Mouse (Mus musculus) kidney, embryonic 15.5 days (tissue): ENCODE data around the gene Pcp4l1. TPM values are rescaled to one million over a fixed set of nuclear protein-coding genes. Genes with fewer than 3 reads are reported as not detected.
A peak's percentile ranks its signal among the peaks of the same experiment; 100 is the strongest.
"Not testable (repeated sequence)": the region's sequence is repeated elsewhere in the genome, so short reads cannot be mapped to it uniquely, and the experiment has no call there.

ENCODE experiments used
- ATAC-seq: fragments of 200-750 bp; cut with Nextera tagmentation; replicated peaks from 2 replicates; pipeline ENCODE4 v1.8.0; 2017; ENCODE audit warnings: moderate TSS enrichment; ENCODE audit not compliant: low FRiP score
- H3K27ac ChIP-seq: fragments of 300-500 bp; sonication (generic); 2 replicates; pipeline ENCODE4 v1.5.1; 2015; ENCODE audit warnings: mild to moderate bottlenecking, inconsistent platforms
- H3K27me3 ChIP-seq: fragments of 300-500 bp; sonication (generic); 2 replicates; pipeline ENCODE4 v1.6.1; 2015; ENCODE audit warnings: inconsistent platforms
- H3K36me3 ChIP-seq: fragments of 300-500 bp; sonication (generic); 2 replicates; pipeline ENCODE4 v1.6.1; 2015; ENCODE audit warnings: inconsistent platforms
- H3K4me1 ChIP-seq: fragments of 300-500 bp; sonication (generic); 2 replicates; pipeline ENCODE4 v1.6.1; 2015; ENCODE audit warnings: inconsistent platforms
- H3K4me2 ChIP-seq: fragments of 300-500 bp; sonication (generic); 2 replicates; pipeline ENCODE4 v1.6.1; 2015; ENCODE audit warnings: moderate library complexity, mild to moderate bottlenecking, inconsistent platforms
- H3K4me3 ChIP-seq: fragments of 300-500 bp; sonication (generic); replicated peaks from 2 replicates; pipeline ENCODE4 v1.5.1; 2015; ENCODE audit warnings: mild to moderate bottlenecking, inconsistent platforms
- H3K9ac ChIP-seq: fragments of 300-500 bp; sonication (generic); 2 replicates; pipeline ENCODE4 v1.6.1; 2015; ENCODE audit warnings: mild to moderate bottlenecking, inconsistent platforms
- H3K9me3 ChIP-seq: fragments of 300-500 bp; sonication (generic); replicated peaks from 2 replicates; pipeline ENCODE4 v1.6.1; 2016; ENCODE audit warnings: inconsistent platforms
- WGBS: fragments of 180-500 bp; shearing (Covaris S2); methylation state at CpG from one replicate; pipeline ENCODE4 v1.1.7; 2015; ENCODE audit warnings: mixed read lengths; 5-methylcytosine and 5-hydroxymethylcytosine counted together
- polyA plus RNA-seq: library from polyadenylated mRNA; unstranded; fragments of >200 nt; fragmentation: Nextera tagmentation; extraction: Ambion mirVana; gene quantifications from 2 replicates; pipeline ENCODE4 v1.2.1, GENCODE M21; 2015

The Pcp4l1 gene
- polyA plus RNA-seq, result 2.8 and 4.0 TPM in 2 replicates

- WGBS, result 0% methylated on average over 33 of the region's 33 CpGs
These were observed at the start of gene Pcp4l1 for GRCm38 (mm10) chr1:171195887-171196397. Pcp4l1 (minus strand) TSS chr1:171196268.

DNA sequence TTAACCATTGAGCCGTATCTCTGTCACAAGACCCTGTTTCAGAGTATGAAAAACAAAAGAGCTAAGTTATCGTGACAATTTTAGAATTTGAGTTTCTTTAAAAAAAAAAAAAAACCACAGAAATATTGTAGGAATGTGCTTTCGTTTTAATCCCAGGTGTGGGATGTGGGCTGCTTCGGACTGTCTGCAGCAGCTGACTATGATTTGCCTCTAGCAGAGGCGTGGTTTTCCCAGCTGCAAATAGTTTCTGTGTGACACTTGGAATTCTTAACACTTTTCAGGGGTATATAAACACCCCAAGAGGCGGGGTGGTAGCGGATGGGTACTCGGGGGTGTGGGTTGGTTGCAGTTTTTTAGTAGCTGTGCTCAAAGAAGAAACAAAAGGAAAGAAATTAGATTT lies 49.3 kb upstream of the Pcp4l1 start:
- Histone ChIP-seq H3K36me3 (peaks cover 52% of the 10 kb centered on the region), H3K4me1 (peaks cover 53% of the 10 kb centered on the region), H3K9ac (no peak overlapping the region), H3K9me3 (no peaks in the 10 kb centered on the region), H3K27me3 (no peaks in the 10 kb centered on the region), H3K4me3 (0 out of 2 replicates have a peak overlapping the region, but pooled peaks have one; percentile 69), H3K27ac (no peak overlapping the region), H3K4me2 (peak overlapping the region; percentile 80; the same call in 1 of the 2 replicates)
- WGBS, result 91% methylated on average over 8 of the region's 8 CpGs
- ATAC-seq, result no peak

More at GRCm38 (mm10) chr1:171195887-171196397, at the start of gene Pcp4l1:
- H3K27me3 ChIP-seq, result peaks cover 74% of the 10 kb centered on the region
- H3K27ac ChIP-seq, result no peak within 1 kb of the TSS
- H3K9ac ChIP-seq, result peak within 1 kb of the TSS; percentile 42
- H3K9me3 ChIP-seq, result no peaks in the 10 kb centered on the region
- peak within 1 kb of the TSS; percentile 53 for H3K4me3 ChIP-seq
- peak; percentile 84 for ATAC-seq
- H3K4me1 ChIP-seq, result peaks cover 30% of the 10 kb centered on the region
- no peaks in the 10 kb centered on the region for H3K36me3 ChIP-seq
- peak within 1 kb of the TSS; percentile 96 for H3K4me2 ChIP-seq

- 84% methylated on average over 12 of the region's 12 CpGs for WGBS
- not testable (repeated sequence) for H3K27ac ChIP-seq
These were observed 45.9 kb upstream of the Pcp4l1 start for GRCm38 (mm10) chr1:171241952-171242351.

GRCm38 (mm10) chr1:171240911-171241310 lies 44.8 kb upstream of the Pcp4l1 start:
- Histone ChIP-seq H3K36me3 (peaks cover 96% of the 10 kb centered on the region), H3K4me1 (peaks cover 21% of the 10 kb centered on the region), H3K4me2 (no peak overlapping the region), H3K27ac (no peak overlapping the region), H3K9me3 (no peaks in the 10 kb centered on the region), H3K9ac (0 out of 2 replicates have a peak overlapping the region, but pooled peaks have one; percentile 2), H3K27me3 (no peaks in the 10 kb centered on the region), H3K4me3 (no peak overlapping the region)
- no peak for ATAC-seq
- 82% methylated on average over 10 of the region's 10 CpGs for WGBS

More at GRCm38 (mm10) chr1:171241952-171242351, 45.9 kb upstream of the Pcp4l1 start:
- not testable (repeated sequence) for ATAC-seq, H3K9ac ChIP-seq, H3K4me2 ChIP-seq, H3K9me3 ChIP-seq, H3K27me3 ChIP-seq, H3K4me3 ChIP-seq
- peaks cover 86% of the 10 kb centered on the region for H3K36me3 ChIP-seq
- peaks cover 27% of the 10 kb centered on the region for H3K4me1 ChIP-seq

- ATAC-seq, result 0 out of 2 replicates have a peak, but pooled peaks have one; percentile 34
- no peak overlapping the region for H3K4me2 ChIP-seq
- H3K4me3 ChIP-seq, result no peak overlapping the region
- H3K4me1 ChIP-seq, result peaks cover 15% of the 10 kb centered on the region; the same call in 1 of the 2 replicates
- no peaks in the 10 kb centered on the region for H3K9me3 ChIP-seq
- no peak overlapping the region for H3K9ac ChIP-seq
- H3K36me3 ChIP-seq, result peaks cover 98% of the 10 kb centered on the region
- 59% methylated on average over 15 of the region's 15 CpGs for WGBS
- no peaks in the 10 kb centered on the region for H3K27me3 ChIP-seq
- 0 out of 2 replicates have a peak overlapping the region, but pooled peaks have one; percentile 24 for H3K27ac ChIP-seq
These were observed 44.1 kb upstream of the Pcp4l1 start for GRCm38 (mm10) chr1:171239992-171240744.

- Histone ChIP-seq H3K27me3 (no peaks in the 10 kb centered on the region), H3K4me1 (peaks cover 15% of the 10 kb centered on the region; the same call in 1 of the 2 replicates), H3K9ac (no peak overlapping the region), H3K4me3 (no peak overlapping the region), H3K9me3 (no peaks in the 10 kb centered on the region), H3K27ac (no peak overlapping the region), H3K4me2 (no peak overlapping the region), H3K36me3 (peaks cover 100% of the 10 kb centered on the region)
- WGBS, result 71% methylated on average over 14 of the region's 14 CpGs
- 0 out of 2 replicates have a peak, but pooled peaks have one; percentile 24 for ATAC-seq
These were observed 42.4 kb upstream of the Pcp4l1 start for GRCm38 (mm10) chr1:171238463-171238862.

- no peak overlapping the region for H3K4me2 ChIP-seq
- no peak overlapping the region for H3K9ac ChIP-seq
- ATAC-seq, result no peak
- H3K27me3 ChIP-seq, result no peaks in the 10 kb centered on the region
- peaks cover 92% of the 10 kb centered on the region for H3K36me3 ChIP-seq
- no peak overlapping the region for H3K4me3 ChIP-seq
- H3K4me1 ChIP-seq, result peaks cover 15% of the 10 kb centered on the region; the same call in 1 of the 2 replicates
- H3K9me3 ChIP-seq, result no peaks in the 10 kb centered on the region
- 85% methylated on average over 6 of the region's 6 CpGs for WGBS
- no peak overlapping the region for H3K27ac ChIP-seq
These were observed 41.4 kb upstream of the Pcp4l1 start for GRCm38 (mm10) chr1:171237438-171237837.

DNA sequence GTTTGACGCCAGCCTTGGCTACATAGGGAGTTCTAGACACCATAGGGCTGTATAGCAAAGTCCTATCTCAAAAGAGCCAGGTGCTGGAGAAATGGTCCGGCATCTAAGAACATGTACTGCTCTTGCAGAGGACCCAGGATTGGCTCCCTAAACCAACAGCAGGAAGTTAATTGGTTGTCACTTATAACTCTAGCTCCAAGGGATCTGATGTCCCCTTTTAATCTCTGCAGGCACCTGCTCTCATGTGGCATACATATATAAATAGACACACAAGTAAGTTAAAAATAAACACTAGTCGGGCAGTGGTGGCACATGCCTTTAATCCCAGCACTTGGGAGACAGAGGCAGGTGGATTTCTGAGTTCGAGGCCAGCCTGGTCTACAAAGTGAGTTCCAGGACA lies 39.7 kb upstream of the Pcp4l1 start:
- no peaks in the 10 kb centered on the region for H3K9me3 ChIP-seq
- H3K9ac ChIP-seq, result no peak overlapping the region
- no peak overlapping the region for H3K4me2 ChIP-seq
- no peak overlapping the region for H3K27ac ChIP-seq
- no peaks in the 10 kb centered on the region for H3K27me3 ChIP-seq
- no peak overlapping the region for H3K4me3 ChIP-seq
- no peak for ATAC-seq
- peaks cover 11% of the 10 kb centered on the region; the same call in 1 of the 2 replicates for H3K4me1 ChIP-seq
- peaks cover 76% of the 10 kb centered on the region for H3K36me3 ChIP-seq
- WGBS, result 91% methylated on average over 4 of the region's 4 CpGs

DNA sequence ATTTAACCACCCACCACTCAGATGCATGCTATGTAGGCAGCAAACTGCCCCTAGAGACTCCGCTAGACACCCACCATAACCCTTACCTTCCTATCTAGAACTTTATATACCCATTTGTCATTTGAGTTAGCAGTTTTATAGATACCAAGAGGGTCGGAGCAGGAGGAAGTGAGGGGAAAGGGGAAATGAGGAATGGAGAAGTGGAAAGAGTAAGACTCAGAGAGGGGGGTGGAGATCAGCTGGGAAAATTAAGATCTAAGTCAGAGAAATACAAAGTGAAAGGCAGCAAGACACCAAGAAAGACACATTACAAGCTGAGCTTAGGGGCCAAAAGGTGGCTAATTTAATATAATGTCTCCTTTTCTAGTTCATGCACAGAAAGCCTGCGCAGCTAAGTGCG lies 38.5 kb upstream of the Pcp4l1 start:
- no peak overlapping the region for H3K4me2 ChIP-seq
- H3K9me3 ChIP-seq, result no peaks in the 10 kb centered on the region
- H3K4me3 ChIP-seq, result no peak overlapping the region
- 78% methylated on average over 4 of the region's 4 CpGs for WGBS
- H3K36me3 ChIP-seq, result peaks cover 63% of the 10 kb centered on the region
- ATAC-seq, result no peak
- no peak overlapping the region for H3K9ac ChIP-seq
- no peaks in the 10 kb centered on the region for H3K27me3 ChIP-seq
- no peak overlapping the region for H3K27ac ChIP-seq
- H3K4me1 ChIP-seq, result peaks cover 13% of the 10 kb centered on the region; the same call in 1 of the 2 replicates

DNA sequence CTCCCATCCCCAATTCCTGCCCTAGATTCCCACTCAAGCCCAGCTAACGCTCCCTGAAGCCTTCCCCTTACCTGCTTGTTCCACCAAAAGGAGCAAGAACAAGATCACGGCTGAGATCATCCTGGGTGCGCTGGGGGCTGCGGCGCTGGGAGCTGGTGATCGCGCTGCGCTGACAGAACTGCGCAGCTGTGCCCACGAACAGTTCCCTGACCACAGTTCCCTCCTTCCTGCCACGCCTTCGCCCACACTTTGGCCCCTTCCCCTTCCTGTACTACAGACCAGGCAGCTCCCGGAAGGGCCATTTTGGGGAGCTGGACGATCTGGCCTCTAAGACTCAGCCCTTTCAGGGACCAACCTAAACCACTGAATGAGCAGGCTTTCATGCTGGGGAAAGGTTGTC lies 38.1 kb upstream of the Pcp4l1 start, which contains the start of gene Fcer1g:
Gene Fcer1g (minus strand): TSS at position 240 of the 400 bp plus-strand sequence.
- no peak for ATAC-seq
- Histone ChIP-seq H3K4me1 (peaks cover 13% of the 10 kb centered on the region; the same call in 1 of the 2 replicates), H3K4me3 (no peak within 1 kb of the TSS), H3K27me3 (no peaks in the 10 kb centered on the region), H3K9ac (no peak within 1 kb of the TSS), H3K36me3 (peaks cover 59% of the 10 kb centered on the region), H3K27ac (no peak within 1 kb of the TSS; the same call in 1 of the 2 replicates), H3K4me2 (no peak within 1 kb of the TSS), H3K9me3 (no peaks in the 10 kb centered on the region)
- WGBS, result 88% methylated on average over 14 of the region's 14 CpGs

DNA sequence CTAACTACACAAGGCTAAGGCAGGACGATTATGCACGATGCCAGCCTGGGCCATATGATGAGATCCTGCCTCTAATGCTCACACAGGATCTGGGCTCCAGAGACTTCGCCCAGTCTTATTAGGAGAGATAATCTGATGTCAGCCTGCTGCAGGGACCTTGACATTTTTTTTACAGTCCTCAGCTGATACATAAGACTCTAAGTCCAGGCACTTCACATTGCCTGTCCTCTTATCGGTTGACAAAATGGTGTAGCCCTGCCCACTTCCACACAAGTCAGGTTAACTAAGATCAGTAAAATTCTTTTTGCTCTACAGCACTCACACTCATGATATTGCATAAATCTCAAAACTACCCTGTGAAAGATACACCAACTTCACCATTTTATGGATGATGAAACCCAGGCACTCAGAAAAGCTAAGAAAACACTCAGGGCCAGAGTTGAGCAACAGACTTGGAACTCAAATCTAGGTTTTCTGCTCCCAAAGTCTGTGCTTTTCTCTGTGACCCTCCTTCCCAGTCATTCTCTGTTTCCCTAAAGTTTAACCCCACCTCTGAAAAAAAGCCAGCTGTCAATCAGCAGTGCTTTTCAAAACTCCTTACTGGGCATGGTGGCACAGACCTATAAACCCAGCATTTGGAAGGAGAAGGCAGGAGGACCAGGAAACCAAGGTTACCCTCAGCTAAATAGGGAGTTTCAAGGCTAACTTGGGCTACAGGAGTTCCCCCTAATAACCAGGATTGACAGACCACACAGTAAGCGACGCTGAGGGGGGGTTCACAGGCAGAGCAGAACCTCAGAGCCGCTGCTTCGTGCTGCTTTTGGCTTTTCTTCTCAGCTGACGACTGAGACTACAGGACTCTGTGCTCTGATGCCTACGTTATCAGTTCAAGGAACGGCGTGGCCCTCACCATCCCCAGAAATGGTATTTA lies 37.0 kb upstream of the Pcp4l1 start:
- Histone ChIP-seq H3K4me3 (no peak overlapping the region), H3K4me1 (peaks cover 13% of the 10 kb centered on the region; the same call in 1 of the 2 replicates), H3K27me3 (no peaks in the 10 kb centered on the region), H3K9ac (no peak overlapping the region), H3K9me3 (no peaks in the 10 kb centered on the region), H3K4me2 (no peak overlapping the region), H3K27ac (no peak overlapping the region; the same call in 1 of the 2 replicates), H3K36me3 (peaks cover 49% of the 10 kb centered on the region)
- no peak for ATAC-seq
- WGBS, result 88% methylated on average over 12 of the region's 12 CpGs
